Mouse (Mus musculus): Measurements from ENCODE around the gene Baiap2l1.

DNA sequence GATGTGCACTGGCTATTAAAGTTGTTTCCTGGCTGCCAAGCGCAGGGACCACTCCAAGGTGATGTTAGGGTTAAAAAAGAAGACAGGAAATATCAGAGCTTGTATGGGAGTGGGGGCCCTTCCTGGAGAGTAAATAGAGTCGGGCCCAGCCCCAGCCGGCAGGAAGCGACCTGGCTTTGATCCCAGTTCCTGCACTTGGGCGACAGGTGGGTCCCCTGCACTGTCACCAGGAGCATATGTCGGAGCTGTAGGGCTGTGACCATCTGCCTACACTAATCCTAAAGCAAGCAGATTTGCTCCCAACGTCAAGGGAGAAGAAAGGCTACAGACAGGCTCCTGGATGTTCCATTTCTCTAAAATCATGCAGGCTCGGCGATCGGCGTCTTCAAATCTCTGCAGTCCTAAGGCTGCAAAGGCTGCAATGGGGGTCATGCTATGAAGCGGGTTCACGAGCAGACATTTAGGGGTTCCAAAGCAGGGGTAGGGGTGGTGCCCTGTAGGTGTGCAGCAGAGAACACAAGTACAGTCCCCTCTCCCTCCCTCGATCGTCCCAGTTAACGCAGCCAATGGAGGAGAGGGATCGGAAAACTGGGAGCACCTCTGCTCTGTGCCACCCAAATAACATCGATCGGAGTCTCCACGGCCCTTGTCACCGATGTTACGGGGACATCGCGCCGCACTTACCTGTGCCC, 135.0 kb downstream of the Baiap2l1 start:
- TF ChIP-seq GATA1 (IDR thresholded peaks at IDR 0.05; ENCODE audit: borderline replicate concordance, low read length) (no peak), CTCF (IDR thresholded peaks at IDR 0.05; ENCODE audit: low read depth, low read length) (no peak), POLR2AphosphoS5 (IDR thresholded peaks at IDR 0.05; ENCODE audit: insufficient replicate concordance, low read depth, low read length) (no peak), TAL1 (conservative IDR thresholded peaks at IDR 0.05; ENCODE audit: low read depth, low read length) (no peak)
